Mouse (Mus musculus) lung, postnatal 0 days (tissue): ENCODE measurements around the gene Gapvd1.

Experiments
- CTCF ChIP-seq: IDR thresholded peaks from 2 replicates; pipeline ENCODE4 v1.5.1; 2016; ENCODE audit warnings: antibody characterized with exemption, mild to moderate bottlenecking
- EP300 ChIP-seq: IDR thresholded peaks from 2 replicates; pipeline ENCODE4 v1.6.1; 2016; ENCODE audit warnings: antibody characterized with exemption, mild to moderate bottlenecking, control low read depth

DNA sequence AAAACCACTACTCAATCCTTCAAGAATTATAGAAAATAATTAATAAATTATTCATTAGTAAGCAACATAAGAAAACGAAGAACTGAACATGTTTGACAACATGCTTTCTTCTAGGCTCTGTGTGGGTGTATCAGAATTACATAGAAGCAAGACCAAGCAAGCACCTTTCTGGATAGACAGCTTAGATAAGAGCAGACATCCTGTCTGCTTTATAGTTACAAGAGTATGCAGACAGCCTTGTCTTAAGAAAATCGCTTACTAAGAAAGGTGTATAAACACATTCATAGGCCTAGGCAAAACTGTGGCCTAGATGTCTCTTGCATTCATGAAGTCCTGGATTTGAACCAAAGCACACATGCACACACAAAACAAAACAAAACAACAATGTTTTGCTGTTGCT lies 9.4 kb downstream of the Gapvd1 start:
- TF ChIP-seq CTCF = no peak
- TF ChIP-seq EP300 = no peak
